Mouse (Mus musculus) left cerebral cortex, postnatal 10 days (tissue): ENCODE measurements around the gene Onecut3. TPM values are rescaled to one million over a fixed set of nuclear protein-coding genes. Genes with fewer than 3 reads are reported as not detected.

Experiments used
- DNase-seq, 2 experiments: peaks; one replicate each; pipeline ENCODE4 v3.0.0; 2021 to 2022; ENCODE audit warnings: low spot score in 2 of 2, mixed read lengths in 1 of 2; ENCODE audit errors: extremely low spot score in 1 of 2
- intact Hi-C: fragments of 180-260 bp; cut with DNase I; formaldehyde crosslinking; loops from one replicate; pipeline ENCODE4 v1.15.1; 2025
- total RNA-seq, 2 experiments: library from RNA; stranded (reverse); gene quantifications; 2 replicates each; pipeline ENCODE4 v1.2.3; 2021

The Onecut3 gene
- total RNA-seq, 2 experiments from 2014 or later: not detected

DNA sequence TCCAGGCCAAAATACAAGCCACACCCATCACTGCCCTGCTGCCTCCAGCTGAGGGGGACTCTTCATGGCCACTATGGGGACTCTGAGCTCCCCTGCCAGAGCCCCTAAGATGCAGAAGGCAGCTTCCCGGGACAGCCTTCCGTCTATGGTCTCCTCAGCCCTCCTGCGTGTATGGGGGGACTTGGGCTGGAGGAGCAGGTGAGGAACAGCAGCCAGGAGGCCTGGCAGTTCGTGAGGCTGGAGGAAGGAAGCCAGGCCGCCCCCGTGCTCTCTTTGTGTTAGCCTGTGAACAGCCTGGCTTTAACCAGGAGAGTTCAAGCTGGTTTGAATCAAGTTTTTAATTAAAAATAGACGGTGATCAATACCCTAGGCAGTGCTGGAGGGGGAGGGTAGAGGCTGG, 7.7 kb downstream of the Onecut3 start:
- intact Hi-C loops: loop anchor here (10.0 kb wide), 2 partner anchors 127 to 157 kb away; partner anchors contain the start of gene Adamtsl5
- no peak for DNase-seq

DNA sequence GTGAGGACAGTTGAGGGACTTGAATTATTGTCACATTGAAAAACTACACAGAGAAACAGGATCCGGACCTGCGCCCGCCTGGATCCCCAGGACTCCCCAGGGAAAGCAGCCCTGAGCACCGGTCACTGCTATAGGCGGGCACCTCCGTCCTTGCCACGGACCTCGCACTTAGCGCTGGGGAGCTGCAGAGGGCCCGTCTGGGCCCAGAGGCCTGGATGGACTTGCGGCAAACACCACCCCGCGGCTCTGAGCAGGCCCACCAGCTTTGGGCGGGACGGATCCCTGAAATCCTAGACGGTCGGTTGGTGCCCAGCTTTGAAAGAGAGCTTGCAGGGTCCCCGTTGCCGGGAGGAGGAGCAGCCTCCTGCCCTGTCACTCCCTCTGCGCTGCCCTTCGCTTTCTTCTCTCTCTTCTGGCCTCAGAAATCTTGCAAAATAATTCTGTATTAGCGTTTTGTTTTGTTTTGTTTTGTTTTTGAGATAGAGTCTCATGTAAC, 8.2 kb downstream of the Onecut3 start:
- no peak for DNase-seq
- intact Hi-C loops: loop anchor here (10.0 kb wide), 2 partner anchors 128 to 158 kb away; partner anchors contain the start of gene Adamtsl5

DNA sequence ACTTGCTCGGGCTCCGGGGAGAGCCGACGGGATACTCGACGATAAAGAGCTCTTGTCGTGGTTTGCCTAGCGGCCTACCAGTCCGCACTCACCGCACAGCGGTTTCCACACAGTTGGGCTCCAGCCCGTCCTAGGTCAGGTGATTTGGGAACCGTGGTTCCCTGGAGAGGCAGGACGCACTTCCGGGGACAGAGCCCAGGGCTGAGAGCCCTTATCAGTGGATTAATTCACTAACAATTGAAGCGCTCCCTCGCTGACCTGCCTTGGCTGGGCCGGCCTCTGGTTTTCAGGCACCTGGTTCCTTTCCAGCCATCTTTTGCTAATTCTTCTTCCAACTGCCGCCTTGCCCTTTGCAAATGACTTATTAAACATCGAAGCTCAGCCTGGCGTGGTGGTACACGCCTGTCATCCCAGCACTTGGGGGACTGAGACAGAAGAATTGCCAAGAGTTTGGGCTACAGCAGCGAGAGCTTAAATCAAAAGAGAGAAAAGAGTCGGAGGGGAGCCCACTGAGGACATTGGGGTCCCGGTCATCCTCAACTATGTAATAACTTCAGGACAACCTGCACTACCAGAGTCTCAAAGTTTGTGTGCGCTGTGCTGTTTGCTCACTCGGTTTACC, 9.1 kb downstream of the Onecut3 start:
- intact Hi-C loops: loop anchor here (10.0 kb wide), 2 partner anchors 129 to 159 kb away; partner anchors contain the start of gene Adamtsl5
- DNase-seq: no peak

DNA sequence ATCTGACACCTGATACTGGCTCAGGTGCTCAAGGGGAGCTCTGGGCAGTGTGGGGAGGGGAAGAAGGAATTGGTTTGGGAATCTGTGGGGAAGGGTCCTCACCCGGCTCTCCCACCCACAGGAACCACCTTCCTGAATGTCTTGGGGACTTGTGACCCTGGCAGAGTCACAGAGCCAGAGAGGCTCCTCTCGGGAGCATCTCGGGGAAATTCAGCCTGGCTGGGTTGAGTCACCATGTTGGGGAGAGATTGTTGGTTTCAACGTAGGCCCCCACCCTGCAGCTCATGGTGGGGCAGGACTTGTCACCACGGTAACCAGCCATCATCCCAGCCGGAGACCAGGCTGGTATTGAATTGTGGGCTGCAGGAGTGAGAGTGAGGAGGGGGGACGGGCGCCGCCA, 10.1 kb downstream of the Onecut3 start:
- intact Hi-C loops: loop anchor here (10.0 kb wide), 2 partner anchors 130 to 160 kb away; partner anchors contain the start of gene Adamtsl5
- DNase-seq: no peak

DNA sequence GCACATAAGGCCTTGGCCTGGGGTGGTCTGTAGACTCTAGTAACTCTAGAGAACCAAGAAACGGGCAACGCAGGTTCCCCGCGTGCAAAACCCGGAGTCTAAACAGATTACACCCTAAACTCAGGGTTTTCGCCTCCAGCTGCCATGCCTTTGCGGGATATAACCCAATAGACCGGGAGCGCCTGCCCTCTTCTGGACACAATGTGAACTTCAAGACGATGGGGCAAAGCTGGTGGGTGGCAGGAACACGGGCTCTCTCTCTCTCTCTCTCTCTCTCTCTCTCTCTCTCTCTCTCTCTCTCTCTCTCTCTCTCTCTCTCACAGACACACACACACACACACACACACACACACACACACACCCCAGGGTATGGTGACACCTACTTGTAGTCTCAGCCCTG, 11.6 kb downstream of the Onecut3 start:
- intact Hi-C loops: loop anchor here (10.0 kb wide), 2 partner anchors 131 to 161 kb away; partner anchors contain the start of gene Adamtsl5
- DNase-seq: peak in 1 of 2 experiments; percentile 67

DNA sequence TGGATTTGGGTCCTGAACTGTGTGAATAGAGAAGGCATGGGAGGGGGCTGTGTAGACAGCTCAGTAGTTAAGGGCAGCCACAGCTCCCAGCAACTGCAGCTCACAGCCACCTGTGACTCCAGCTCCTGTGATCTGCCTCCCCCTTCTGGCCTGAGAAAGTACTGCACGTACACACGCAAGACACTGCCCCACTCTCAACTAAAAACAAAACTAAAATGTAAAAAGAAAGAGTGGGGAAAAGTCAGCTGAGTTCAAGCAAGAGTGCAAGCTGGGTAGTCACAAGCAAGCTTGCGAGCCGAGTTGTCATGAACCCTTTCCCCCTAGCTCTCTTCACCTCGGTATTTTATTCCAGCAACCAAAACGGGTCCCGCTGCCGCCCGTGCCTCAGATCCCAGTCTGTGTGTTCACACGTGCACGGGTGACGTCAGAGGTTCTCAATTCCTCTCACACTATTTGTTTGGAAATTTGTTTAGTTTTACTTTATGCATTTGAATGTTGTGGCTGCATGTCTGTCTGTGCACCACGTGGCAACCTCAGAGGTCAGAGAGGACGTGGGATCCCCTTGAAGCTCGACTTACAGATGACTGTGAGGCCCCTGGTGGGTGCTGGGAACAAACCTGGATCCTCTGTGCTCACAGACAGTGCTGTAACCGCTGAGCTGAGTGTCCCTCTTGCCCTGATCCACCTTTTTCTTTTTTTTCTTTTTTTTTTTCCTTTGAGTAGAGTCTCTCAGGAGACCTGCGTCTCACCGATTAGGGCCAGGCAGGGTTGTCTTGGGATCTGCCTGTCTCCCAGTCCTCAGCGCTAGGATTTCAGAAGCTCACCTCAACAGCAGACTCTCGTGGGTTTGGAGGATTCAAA, 15.0 kb downstream of the Onecut3 start:
- intact Hi-C loops: loop anchor here (2.0 to 10.0 kb wide), 3 partner anchors 63 to 165 kb away; partner anchors contain the start of gene Adamtsl5

DNA sequence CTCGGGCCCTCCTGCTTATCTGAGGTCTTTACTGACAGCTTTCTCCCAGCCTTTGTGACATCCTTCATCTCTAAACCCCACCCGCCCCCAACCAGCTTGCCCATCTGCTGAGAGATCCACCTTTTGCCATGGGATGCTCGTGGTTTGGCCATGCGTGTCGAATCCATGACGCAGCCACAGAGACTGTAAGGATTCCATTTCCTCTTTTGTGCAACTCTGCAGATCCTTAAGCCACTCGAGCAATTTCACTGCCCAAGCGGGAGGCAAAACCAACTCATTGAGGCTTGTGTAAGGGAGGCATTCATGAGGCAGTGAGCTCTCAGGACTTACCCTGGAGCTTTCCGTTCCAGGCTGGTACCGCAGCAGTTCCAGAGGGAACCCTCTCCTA, 15.6 kb downstream of the Onecut3 start:
- no peak for DNase-seq
- intact Hi-C loops: no loop called here

More for the DNA sequence above, 15.0 kb downstream of the Onecut3 start:
- DNase-seq: peak; percentile 61 to 82

DNA sequence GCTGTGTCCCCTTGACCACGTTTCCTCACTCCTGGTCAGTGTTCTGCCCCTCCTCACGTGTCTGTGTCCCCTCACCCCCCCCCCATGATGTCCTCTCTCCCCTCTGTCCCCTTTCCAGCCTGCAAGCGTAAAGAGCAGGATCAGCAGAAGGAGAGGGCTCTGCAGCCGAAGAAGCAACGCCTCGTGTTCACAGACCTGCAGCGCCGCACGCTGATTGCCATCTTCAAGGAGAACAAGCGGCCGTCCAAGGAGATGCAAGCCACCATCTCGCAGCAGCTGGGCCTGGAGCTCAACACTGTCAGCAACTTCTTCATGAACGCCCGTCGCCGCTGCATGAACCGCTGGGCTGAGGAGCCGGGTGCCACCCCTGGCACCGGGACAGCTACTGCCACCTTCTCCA, 19.1 kb downstream of the Onecut3 start:
- DNase-seq: no peak
- intact Hi-C loops: no loop called here

DNA sequence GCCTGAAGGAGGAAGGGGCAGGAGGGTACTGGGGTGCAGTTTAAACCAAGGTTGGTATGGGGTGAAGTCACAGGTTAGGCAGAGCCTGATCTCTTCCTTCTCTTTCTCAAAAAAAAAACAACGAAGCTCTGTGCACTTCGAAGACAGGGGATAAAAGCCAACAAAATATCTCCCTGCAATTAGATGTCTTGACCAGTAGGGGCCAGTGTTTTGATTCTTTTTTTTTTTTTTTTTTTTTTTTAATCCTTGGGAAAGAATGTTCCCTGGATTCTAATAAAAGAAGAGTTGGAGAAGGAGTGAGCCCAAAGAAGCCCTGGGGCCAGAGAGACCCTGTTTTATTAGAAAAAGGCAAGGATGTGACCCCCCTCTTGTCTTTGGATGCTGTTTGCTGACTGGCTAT, 24.7 kb downstream of the Onecut3 start:
- DNase-seq: no peak
- intact Hi-C loops: no loop called here

DNA sequence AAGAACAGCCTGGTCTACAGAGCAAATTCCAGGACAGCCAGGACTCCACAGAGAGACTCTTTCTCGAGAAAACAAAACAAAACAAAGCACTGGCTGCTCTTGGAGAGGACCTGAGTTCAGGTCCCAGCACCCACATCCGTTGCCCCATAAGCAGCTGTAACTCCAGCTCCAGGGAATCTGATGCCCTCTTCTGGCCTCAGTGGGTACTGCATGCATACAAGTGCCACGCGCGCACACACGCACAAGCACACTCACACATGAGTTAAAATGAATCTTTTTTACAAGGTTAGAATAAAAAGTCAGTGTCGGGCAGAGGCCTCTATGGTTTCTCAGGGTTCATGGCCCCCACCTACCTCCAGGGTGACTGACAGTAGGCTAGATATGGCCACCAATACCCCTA, 28.7 kb downstream of the Onecut3 start:
- intact Hi-C loops: no loop called here
- no peak for DNase-seq

DNA sequence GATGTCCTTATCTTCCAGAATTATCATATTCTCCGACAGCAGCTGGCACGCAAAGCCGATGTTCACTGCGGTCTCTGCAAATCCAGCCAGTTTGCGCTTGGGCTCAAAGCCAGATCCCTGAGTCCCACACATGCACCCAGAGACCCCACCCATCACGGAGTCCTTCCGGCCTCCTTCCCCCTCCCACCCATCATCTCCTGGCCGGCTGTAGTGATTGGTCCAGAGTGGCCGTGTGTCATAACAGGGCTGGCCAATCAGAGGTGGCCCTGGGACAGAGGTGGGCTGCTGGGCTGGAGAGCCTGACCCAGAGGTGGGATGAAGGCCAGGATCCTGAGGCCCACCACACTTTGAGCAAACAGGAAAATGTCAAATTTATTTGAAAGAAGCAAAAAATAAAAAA, 31.5 kb downstream of the Onecut3 start:
- DNase-seq: no peak
- intact Hi-C loops: no loop called here

DNA sequence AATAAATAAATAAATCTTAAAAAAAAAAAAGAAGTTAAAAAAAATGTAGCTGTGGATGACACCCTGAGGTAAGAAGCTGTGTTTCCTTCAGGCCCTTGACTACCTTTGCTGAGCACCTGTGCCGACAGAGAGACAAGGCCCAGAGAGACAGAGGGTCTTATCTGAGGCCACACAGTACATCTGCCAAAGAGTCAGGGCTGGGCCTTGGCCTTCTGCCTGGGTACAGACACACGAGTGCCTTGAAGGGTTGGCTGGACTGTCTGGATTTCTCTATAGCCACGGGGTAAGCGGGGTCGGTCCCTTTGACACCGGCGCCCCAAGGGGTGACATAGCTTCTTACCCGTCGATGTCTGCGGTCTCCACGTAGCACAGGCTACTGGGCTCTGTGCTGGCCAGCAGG, 38.1 kb downstream of the Onecut3 start:
- intact Hi-C loops: no loop called here
- DNase-seq: no peak

DNA sequence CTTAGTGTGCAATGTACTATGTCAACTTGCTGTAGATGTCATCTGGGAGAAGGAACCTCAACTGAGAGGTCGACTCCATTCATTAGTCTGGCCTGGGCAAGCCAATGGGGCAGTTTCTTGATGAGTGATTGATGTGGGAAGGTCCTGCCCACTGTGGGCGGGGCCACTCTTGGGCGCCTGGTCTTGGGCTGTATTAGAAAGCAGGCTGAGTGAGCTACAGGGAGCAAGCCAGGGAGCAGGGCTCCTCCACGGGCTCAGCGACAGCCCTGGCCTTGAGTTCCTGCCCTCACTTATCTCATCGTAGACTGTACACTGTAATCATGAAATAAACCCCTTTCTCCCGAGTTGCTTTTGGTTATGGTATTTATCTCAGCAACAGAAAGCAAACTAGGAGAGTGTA, 39.1 kb downstream of the Onecut3 start:
- intact Hi-C loops: no loop called here
- no peak for DNase-seq

DNA sequence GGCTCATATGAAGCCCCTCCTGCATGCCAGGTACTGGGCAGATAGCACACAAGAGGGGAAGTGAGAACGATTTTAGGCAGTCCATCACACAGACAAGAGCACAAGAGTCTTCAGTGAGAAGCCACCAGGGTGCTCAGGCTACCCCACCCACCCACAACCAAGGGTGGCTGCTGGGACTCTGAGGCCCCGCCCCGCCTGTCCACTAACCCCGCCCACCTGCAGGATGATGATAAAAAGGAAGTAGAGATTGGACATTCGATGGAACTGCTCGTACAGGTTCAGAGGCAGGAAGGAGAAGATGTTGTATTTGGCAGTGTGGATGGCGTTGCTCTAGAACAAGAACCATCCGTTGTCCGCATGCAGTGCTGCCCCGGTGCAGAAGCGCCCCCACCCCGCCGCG, 40.4 kb downstream of the Onecut3 start:
- no peak for DNase-seq
- intact Hi-C loops: no loop called here

DNA sequence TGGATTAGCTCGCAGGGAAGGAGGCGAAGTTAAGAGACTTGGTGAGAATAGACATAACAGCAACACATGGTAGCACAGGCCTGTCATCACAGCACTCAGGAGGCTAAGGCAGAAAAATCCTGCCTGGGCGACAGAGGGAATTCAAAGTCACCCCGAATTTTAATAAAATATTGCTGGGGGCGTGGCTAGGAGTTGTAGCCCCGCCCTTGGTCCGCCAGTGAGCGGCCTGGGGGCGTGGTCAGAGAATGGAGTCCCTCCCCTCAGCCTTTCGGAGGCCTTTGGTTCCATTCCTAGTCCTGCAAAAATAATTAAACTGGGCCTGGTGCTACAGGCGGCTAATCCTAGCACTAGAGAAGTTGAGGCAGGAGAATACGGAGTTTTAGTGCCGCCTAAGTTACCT, 41.1 kb downstream of the Onecut3 start:
- intact Hi-C loops: no loop called here
- no peak for DNase-seq

DNA sequence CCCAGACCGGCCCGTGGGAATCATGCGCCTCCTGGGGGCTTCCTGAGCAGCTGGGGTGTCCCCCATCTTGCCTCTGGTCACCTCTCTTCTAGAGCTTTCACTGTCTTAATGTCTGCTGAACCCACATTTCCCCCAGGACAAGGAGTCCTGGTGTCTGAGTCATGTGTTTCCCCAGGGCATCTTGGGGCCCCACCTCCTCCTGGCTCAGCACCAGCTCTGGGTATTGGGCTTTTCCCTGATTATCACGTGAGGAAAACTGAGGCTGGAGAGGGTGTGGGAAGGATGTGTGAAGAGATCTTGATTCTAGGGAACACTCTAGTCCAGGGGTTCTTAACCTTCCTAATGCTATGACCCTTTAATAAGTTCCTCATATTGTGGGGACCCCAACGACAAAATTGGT, 43.5 kb downstream of the Onecut3 start:
- intact Hi-C loops: no loop called here
- DNase-seq: no peak

DNA sequence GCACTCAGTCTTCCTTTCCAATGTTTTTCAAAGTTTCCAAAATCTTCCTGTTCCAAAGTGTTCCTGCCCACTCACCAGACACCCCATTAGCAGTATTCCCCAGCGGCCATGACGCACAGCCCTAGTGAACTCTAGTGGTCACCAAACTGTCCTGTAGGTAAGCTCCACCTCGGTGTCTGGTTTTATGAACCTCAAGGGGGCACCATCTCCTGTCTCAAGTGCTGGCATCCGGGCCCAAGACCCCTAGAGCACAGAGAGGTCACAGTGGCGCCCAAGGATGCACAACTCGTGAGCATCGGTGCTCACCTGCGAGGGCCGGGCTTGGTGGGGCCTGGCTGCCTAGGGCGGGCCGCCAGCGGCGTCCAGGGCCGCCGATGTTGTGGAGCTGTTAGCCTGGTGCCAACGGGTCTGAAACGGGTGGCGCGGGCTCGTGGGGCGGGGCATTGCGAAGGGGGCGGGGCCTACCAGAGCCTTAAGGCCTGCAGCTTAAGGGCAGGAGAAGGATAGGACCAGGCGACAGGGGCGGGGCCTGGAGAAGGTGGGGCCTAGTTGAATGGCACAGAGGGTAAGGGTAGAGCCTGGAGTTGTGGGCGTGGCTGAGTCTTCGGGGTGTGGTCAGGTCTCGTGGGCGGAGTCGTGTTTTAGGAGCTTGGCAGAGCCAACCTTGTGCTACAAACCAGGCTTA, 44.2 kb downstream of the Onecut3 start, which contains the start of gene Atp8b3:
TSS of gene Atp8b3 (minus strand) at position 415 of the 685 bp plus-strand sequence.
- intact Hi-C loops: no loop called here
- peak in 1 of 2 experiments; percentile 89 for DNase-seq

DNA sequence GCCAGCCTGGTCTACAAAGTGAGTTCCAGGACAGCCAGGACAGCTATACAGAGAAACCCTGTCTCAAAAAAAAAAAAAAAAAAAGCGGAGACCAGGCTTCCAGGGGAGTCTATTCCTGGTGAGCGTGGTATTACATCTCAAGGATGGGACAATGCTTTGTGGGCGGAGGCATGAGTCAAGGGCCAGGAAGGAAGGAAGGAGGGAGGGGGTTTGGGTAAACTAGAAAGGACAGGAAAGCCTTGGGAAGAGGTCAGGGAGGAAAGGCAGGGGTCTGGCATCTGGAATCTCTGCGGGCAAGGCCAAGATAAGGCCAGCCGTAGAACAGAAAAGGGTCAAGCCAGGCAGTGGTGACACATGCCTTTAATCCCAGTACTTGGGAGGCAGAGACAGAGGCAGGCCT, 44.9 kb downstream of the Onecut3 start:
- intact Hi-C loops: no loop called here
- no peak for DNase-seq

DNA sequence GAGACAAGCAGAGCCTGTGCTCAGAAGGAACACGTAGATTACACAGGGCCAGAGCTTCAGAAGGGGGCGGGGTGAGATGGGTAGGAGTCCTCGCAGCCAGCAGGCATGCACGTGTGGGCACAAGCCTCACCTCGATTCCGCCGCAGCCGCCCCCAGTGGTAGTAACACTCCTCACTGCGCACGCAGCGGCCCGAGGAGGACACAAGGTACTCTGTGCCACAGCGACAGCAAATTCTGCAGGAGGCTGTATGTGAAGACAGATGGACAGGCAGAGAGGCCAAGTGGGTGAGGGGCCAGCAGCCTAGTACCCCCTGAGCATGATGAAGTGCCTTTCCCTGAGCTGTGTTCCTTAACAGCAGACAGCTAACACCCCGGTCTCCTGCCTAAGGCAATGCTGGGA, 49.2 kb downstream of the Onecut3 start:
- DNase-seq: no peak
- intact Hi-C loops: no loop called here
